Mouse (Mus musculus) megakaryocyte, adult 5-6 weeks (primary cell): ENCODE results near the gene Crcp. TPM values are rescaled to one million over a fixed set of nuclear protein-coding genes. Genes with fewer than 3 reads are reported as not detected.

Experiments
- ATAC-seq: 2 replicates; pipeline ENCODE4 v1.8.0; 2016; ENCODE audit warnings: mild to moderate bottlenecking, inconsistent platforms; ENCODE audit not compliant: poor library complexity, severe bottlenecking
- total RNA-seq, 2 experiments: library from RNA; stranded (forward) in 1 of 2; stranded (reverse) in 1 of 2; fragments of 153-499, 151-499 nt in 1 of 2; fragments of 221-1000, 200-1000 nt in 1 of 2; gene quantifications; 2 replicates each; pipeline versions ENCODE4 v1.2.3 to v1.2.4; 2015 to 2017

Crcp gene
- total RNA-seq, 2 experiments from 2014 or later: 53.8 to 54.0 TPM

GRCm38 (mm10) chr5:130052955-130053354 is 23.9 kb downstream of the Crcp start:
- ATAC-seq: no peak

DNA sequence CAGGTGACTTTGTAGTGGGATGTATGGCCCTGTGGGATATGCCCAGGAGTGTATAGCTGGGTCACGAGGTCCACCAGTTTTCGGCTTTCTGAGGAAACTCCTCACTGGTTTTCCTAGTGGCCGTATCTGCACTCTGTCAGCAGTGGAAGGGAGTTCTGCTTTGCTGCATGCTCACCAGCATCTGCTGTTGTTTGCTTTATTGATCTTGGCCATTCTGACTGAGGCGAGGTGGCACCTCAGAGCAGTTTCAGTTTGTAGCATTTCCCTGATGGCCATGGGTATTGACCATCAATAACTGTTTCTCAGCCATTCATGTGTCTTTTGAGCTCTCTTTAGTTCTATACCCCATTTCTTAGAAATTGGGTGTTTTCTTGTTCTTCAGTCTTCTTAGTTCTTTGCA is 26.6 kb downstream of the Crcp start:
- ATAC-seq: no peak

DNA sequence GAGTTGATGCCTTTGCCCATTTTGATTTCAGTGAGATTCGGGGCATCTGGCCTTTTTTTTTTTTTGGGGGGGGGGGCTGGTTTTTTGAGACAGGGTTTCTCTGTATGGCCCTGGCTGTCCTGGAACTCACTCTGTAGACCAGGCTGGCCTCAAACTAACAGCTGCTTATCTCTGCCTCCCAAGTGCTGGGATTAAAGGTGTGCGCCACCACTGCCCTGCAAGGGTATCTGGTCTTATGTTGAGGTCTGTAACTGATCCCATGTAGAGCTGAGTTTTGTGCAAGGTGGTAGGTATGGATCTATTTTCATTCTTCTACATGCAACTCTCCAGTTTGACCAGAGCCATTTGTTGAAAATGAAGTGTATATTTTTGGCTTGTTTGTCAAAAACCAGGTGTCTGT is 27.2 kb downstream of the Crcp start:
- no peak for ATAC-seq

GRCm38 (mm10) chr5:130059413-130060328 is 30.6 kb downstream of the Crcp start:
- no peak for ATAC-seq

DNA sequence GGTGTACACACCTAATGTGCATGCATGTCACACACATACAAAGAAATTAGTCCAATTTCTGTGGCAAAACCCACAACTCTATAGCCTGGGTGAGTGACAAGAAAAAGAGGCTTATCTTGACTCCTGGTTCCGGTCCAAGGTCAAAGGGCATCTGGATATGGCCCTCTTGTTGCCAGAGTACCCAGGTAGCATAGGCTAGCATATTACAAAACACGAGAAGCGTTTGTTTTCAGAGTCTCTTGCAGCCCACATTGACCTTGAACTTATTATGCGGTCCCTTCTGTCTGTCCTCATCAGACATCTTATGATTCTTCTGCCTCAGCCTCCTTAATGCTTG is 31.2 kb downstream of the Crcp start:
- ATAC-seq: no peak

- ATAC-seq: no peak
Observed at GRCm38 (mm10) chr5:130062096-130062495, 33.0 kb downstream of the Crcp start.

DNA sequence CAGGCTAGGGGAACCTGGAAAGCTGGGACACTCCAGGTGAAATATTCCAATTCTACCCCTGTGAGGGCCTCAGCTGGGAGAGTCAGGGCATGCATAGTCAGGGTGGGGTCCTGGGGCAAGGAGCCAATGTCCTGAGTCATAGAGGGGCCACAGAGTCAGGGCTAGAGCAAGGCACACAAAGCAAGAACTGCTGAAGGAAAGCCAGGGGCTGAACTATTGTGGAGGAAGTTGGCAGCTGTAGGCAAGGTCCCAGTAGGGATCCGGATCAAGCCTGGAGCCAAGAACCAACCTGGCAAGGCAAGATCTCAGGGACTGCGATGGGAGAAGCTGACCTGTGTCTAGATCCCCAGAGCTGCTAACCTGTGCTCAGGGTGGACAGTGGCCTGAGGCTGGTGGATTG is 34.7 kb downstream of the Crcp start:
- no peak for ATAC-seq

DNA sequence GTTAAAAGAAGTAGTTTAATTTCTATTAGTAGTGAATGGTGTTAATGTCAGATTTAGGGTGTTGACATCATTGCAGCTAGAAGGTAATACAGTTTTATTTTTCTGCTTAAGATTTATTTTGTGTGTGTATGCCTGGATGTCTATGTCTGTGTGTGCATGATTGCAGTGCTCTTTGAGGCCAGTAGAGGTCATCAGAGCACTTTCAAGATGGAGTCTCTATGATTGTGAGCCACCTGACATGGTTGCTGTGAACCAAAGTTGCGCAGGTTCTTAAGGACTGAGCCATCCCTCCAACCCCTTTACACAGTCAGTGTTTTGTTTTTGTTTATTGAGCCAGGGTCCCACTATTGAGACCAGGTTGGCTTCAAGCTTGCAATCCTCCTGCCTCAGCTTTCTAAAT is 36.5 kb downstream of the Crcp start:
- ATAC-seq: peak; percentile 83

DNA sequence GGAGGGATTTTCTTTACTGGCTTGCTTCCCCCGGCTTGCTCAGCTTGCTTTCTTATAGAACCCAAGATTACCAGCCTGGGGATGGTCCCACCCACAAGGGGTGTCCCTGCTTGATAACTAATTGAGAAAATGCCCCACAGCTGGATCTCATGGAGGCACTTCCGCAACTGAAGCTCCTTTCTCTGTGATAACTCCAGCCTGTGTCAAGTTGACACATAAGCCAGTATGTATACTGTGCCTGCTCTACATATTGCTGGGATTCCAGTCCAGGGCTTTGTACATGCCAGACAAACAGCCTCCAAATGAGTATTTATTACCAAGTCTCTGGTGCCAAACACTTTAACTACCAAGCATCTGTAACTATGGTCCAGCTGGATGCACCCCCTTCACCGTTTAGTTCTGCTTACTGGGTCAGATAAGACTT is 38.8 kb downstream of the Crcp start:
- no peak for ATAC-seq

GRCm38 (mm10) chr5:130073026-130073425 is 43.9 kb downstream of the Crcp start, which contains the start of gene Tpst1:
TSS of gene Tpst1 (plus strand) at chr5:130073326.
- no peak for ATAC-seq

DNA sequence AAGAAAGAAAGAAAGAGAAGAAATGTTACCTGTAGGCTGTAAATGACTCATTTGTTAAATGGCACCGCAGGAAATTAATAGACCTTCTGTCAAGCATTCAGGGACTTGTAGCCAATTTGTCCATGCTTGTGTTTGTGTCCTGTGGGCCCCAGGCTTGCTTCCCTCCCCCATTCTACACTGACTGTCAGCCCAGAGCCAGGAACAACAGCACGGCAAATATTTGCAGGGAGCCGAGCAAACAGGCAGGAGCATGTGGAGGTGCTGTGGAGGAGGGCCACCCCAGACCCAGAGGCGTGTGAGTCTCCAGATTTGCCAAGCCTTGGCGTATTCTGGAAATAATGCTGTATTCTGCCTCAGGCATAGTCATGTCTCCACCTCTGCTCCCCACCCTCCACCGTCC is 45.4 kb downstream of the Crcp start:
- ATAC-seq: no peak

DNA sequence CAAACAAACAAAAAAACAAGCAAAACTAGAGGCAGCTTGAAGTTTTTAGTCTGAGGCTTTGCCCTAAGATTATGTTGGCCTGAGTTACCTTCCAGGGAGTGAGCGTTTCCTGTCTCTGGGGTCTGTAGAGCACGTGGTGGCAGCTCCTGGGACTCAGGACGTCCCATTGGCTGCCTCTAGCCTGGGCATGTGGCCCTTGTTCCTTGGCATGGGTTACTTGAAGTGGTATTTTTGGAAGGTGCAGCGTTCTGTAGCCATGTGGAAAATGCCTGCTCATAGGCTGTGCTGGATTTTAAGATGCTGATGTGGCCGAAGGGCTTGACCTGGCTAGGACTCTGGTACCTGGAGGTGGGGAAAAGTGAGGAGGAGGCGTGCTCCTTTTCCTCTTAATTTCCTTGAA is 47.3 kb downstream of the Crcp start:
- no peak for ATAC-seq

GRCm38 (mm10) chr5:130078096-130078833 is 49.2 kb downstream of the Crcp start:
- peak; percentile 31; the same call in 1 of the 2 replicates for ATAC-seq

DNA sequence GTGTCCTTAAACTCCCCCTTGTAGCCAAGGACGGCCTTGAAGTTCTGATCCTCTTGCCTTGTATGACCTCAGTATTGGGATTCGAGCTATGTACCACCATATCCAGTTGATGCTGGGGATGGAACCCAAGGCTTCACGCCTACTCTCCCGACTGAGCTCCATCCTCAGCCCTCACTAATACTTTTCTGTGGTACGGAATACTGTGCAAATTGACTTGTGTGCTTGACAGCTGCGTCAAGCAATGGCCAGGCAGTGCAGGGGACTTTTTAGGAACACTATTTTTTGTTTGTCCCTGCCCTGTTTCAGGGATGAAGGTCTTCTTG is 49.7 kb downstream of the Crcp start:
- ATAC-seq: no peak

- ATAC-seq: peak; percentile 88
Observed at GRCm38 (mm10) chr5:130079202-130080050, 50.3 kb downstream of the Crcp start.

GRCm38 (mm10) chr5:130080051-130080681 is 51.1 kb downstream of the Crcp start:
- ATAC-seq: no peak

- ATAC-seq: peak; percentile 59
Observed at GRCm38 (mm10) chr5:130081181-130081881, 52.2 kb downstream of the Crcp start.

DNA sequence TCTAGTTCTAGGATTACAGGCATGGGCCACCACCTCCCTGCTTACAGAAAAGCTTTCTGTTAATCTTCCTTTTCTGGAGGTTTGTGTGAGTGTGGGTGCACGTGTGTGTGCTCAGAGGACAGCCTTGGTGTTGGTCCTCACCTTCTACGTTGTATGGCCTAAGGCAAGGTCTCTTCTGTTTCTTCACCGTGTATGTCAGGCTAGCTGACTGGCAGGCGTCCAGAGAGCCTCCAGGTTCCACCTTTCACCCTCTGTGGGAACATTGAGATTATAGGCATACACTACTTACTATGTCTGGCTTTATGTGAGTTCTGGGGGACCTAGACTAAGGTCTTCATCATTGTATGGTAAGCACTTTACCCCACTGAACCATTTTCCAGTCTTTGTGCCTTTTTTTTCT is 53.3 kb downstream of the Crcp start:
- ATAC-seq: no peak

- ATAC-seq: no peak
Observed at GRCm38 (mm10) chr5:130084271-130084670, 55.2 kb downstream of the Crcp start.

- ATAC-seq: no peak
Observed at GRCm38 (mm10) chr5:130088008-130088407, 58.9 kb downstream of the Crcp start.
